Mouse (Mus musculus) regulatory T cell (primary cell): ENCODE results near the gene Ttc23.

Experiments used
- in situ Hi-C: fragments of 300-600 bp; cut with MboI, MseI; formaldehyde crosslinking; loops from one replicate; pipeline ENCODE4 v1.15.1; 2025; ENCODE audit warnings: high pct_unique_total_duplicates

Ttc23 gene

GRCm38 (mm10) chr7:67644833-67645680 is 2.2 kb upstream of the Ttc23 start, which contains the start of gene Lrrc28:
Gene Lrrc28, minus strand, starts transcription at chr7:67645268.
- in situ Hi-C loops, result no loop called here

- in situ Hi-C loops, result no loop called here
Observed at GRCm38 (mm10) chr7:67645681-67646014, 1.6 kb upstream of the Ttc23 start.

GRCm38 (mm10) chr7:67646131-67646530 is 1.1 kb upstream of the Ttc23 start:
- in situ Hi-C loops, result no loop called here

GRCm38 (mm10) chr7:67648376-67648775 is 1.2 kb downstream of the Ttc23 start:
- in situ Hi-C loops, result no loop called here

- in situ Hi-C loops, result no loop called here
Observed at GRCm38 (mm10) chr7:67652211-67652610, 5.0 kb downstream of the Ttc23 start.

GRCm38 (mm10) chr7:67654668-67655067 is 7.5 kb downstream of the Ttc23 start:
- in situ Hi-C loops, result no loop called here

- in situ Hi-C loops, result no loop called here
Observed at GRCm38 (mm10) chr7:67655186-67655585, 8.0 kb downstream of the Ttc23 start.

GRCm38 (mm10) chr7:67658110-67658509 is 10.9 kb downstream of the Ttc23 start:
- in situ Hi-C loops, result no loop called here

GRCm38 (mm10) chr7:67662424-67662823 is 15.2 kb downstream of the Ttc23 start:
- in situ Hi-C loops, result no loop called here

GRCm38 (mm10) chr7:67663981-67664694 is 16.9 kb downstream of the Ttc23 start:
- in situ Hi-C loops, result no loop called here

- in situ Hi-C loops, result loop anchor here (10.0 kb wide), 1 partner anchor 294 kb away; no protein-coding TSS in a partner anchor
Observed at GRCm38 (mm10) chr7:67670965-67671364, 23.8 kb downstream of the Ttc23 start.

GRCm38 (mm10) chr7:67672650-67673049 is 25.4 kb downstream of the Ttc23 start:
- in situ Hi-C loops, result loop anchor here (10.0 kb wide), 1 partner anchor 292 kb away; no protein-coding TSS in a partner anchor

GRCm38 (mm10) chr7:67673656-67674055 is 26.4 kb downstream of the Ttc23 start:
- in situ Hi-C loops, result loop anchor here (10.0 kb wide), 1 partner anchor 291 kb away; no protein-coding TSS in a partner anchor

GRCm38 (mm10) chr7:67678878-67679499 is 31.8 kb downstream of the Ttc23 start:
- in situ Hi-C loops, result loop anchor here (5.0 to 10.0 kb wide), 2 partner anchors 88 to 286 kb away; no protein-coding TSS in a partner anchor

- in situ Hi-C loops, result no loop called here
Observed at GRCm38 (mm10) chr7:67681078-67681477, 33.9 kb downstream of the Ttc23 start.

GRCm38 (mm10) chr7:67683006-67683405 is 35.8 kb downstream of the Ttc23 start:
- in situ Hi-C loops, result no loop called here

- in situ Hi-C loops, result no loop called here
Observed at GRCm38 (mm10) chr7:67686545-67686944, 39.3 kb downstream of the Ttc23 start.

- in situ Hi-C loops, result no loop called here
Observed at GRCm38 (mm10) chr7:67688281-67688680, 41.1 kb downstream of the Ttc23 start.

- in situ Hi-C loops, result no loop called here
Observed at GRCm38 (mm10) chr7:67689793-67690192, 42.6 kb downstream of the Ttc23 start.

- in situ Hi-C loops, result no loop called here
Observed at GRCm38 (mm10) chr7:67691036-67691435, 43.8 kb downstream of the Ttc23 start.

GRCm38 (mm10) chr7:67692141-67692540 is 44.9 kb downstream of the Ttc23 start:
- in situ Hi-C loops, result no loop called here
